ENCODE assay signal across 25 mouse cellular contexts in genomic region chr14:74997041-74997440, GRCm38 (mm10). TPM values are rescaled to one million over a fixed set of nuclear protein-coding genes. Genes with fewer than 3 reads are reported as not detected.
DNase-seq lines count a peak whose midpoint lies in the region; ATAC-seq and TF ChIP-seq lines count a peak whose summit lies in the region.
"Had no signal": no experiment of that assay in that cellular context is flagged by ENCODE, and none has a peak within 500 bp of the region (broad histone marks: within the 10 kb centered on the region; RNA-seq: fewer than 3 reads in every experiment).

No protein-coding gene starts in this region.

- H3K9me3 ChIP-seq in liver, postnatal 0 days (ENCODE audit: low read length) = no peaks in the 10 kb centered on the region
- H3K9me3 ChIP-seq: embryonic facial prominence, embryonic 12.5 days; forebrain, embryonic 10.5 days; forebrain, embryonic 13.5 days; heart, embryonic 12.5 days; heart, embryonic 15.5 days; hindbrain, embryonic 10.5 days; hindbrain, embryonic 13.5 days had no signal

- TF ChIP-seq EP300 in liver, postnatal 0 days (IDR thresholded peaks at IDR 0.05; ENCODE audit: low read depth) = no peak

- H3K4me1 ChIP-seq in liver, postnatal 0 days (ENCODE audit: insufficient read depth) = 0 out of 2 replicates have a peak, but pooled peaks cover 2% of the 10 kb centered on the region
- H3K4me1 ChIP-seq: embryonic facial prominence, embryonic 12.5 days; forebrain, embryonic 10.5 days; forebrain, embryonic 13.5 days; hindbrain, embryonic 10.5 days; hindbrain, embryonic 13.5 days had no signal

- H3ac ChIP-seq in myocyte (ENCODE audit: control insufficient read depth, insufficient read length) = no peak overlapping the region

- no peak overlapping the region for H3K27ac ChIP-seq in liver, postnatal 0 days (ENCODE audit: low read depth)
- H3K27ac ChIP-seq: embryonic facial prominence, embryonic 12.5 days; forebrain, embryonic 10.5 days; forebrain, embryonic 13.5 days; gastrocnemius, adult 2 months; heart, embryonic 15.5 days; hindbrain, embryonic 10.5 days; hindbrain, embryonic 13.5 days had no signal

- TF ChIP-seq POLR2A in myocyte (IDR thresholded peaks at IDR 0.05; ENCODE audit: insufficient read length, low read depth) = no peak

- H3K9ac ChIP-seq in liver, postnatal 0 days (replicated peaks) = no peak overlapping the region
- H3K9ac ChIP-seq: embryonic facial prominence, embryonic 12.5 days; forebrain, embryonic 13.5 days; forebrain, postnatal 0 days; heart, embryonic 12.5 days; heart, embryonic 15.5 days; hindbrain, embryonic 13.5 days had no signal

- no peak for TF ChIP-seq CTCF in liver, postnatal 0 days (IDR thresholded peaks at IDR 0.05; ENCODE audit: low read depth)

- ATAC-seq in granulocyte monocyte progenitor cell, adult 5-6 weeks (replicated peaks; ENCODE audit: poor library complexity, severe bottlenecking) = 0 out of 2 replicates have a peak, but pooled peaks have one; percentile 23
- no peak for ATAC-seq in liver, postnatal 0 days
- ATAC-seq: activated CD4-positive, CD25-positive, alpha-beta regulatory T cell, adult 4 months; forebrain, embryonic 13.5 days; forebrain, postnatal 0 days; hindbrain, embryonic 16.5 days had no signal

- H3K4me3 ChIP-seq in myocyte = no peak overlapping the region
- no peak overlapping the region for H3K4me3 ChIP-seq in liver, postnatal 0 days (ENCODE audit: low read depth, low read length)
- H3K4me3 ChIP-seq: embryonic facial prominence, embryonic 12.5 days; forebrain, embryonic 10.5 days; forebrain, embryonic 13.5 days; gastrocnemius, adult 2 months; heart, embryonic 12.5 days; heart, embryonic 15.5 days; hindbrain, embryonic 10.5 days; hindbrain, embryonic 13.5 days had no signal

- no peaks in the 10 kb centered on the region for H3K27me3 ChIP-seq in myocyte (ENCODE audit: control insufficient read depth, insufficient read depth, insufficient read length)
- H3K27me3 ChIP-seq in liver, postnatal 0 days (ENCODE audit: insufficient read depth, low read length) = no peaks in the 10 kb centered on the region
- H3K27me3 ChIP-seq: embryonic facial prominence, embryonic 12.5 days; forebrain, embryonic 13.5 days; heart, embryonic 12.5 days; heart, embryonic 15.5 days; hindbrain, embryonic 13.5 days had no signal

- 73% methylated on average over 2 of the region's 2 CpGs for WGBS in liver, postnatal 0 days (ENCODE audit: insufficient replicate concordance)

- peak; percentile 38 for DNase-seq in lung, postnatal 25 days (ENCODE audit: low spot score)
- no peak for DNase-seq in lung, postnatal 10 days
- DNase-seq in urinary bladder, adult 18-20 months (ENCODE audit: low spot score in 2 of 2) = no peak
- no peak for DNase-seq in liver, postnatal 0 days
- DNase-seq: adrenal gland, postnatal 10 days; adrenal gland, postnatal 36 days; cerebellum, adult 18-20 months; cerebellum, adult 9-10 months; cerebellum, postnatal 14 days; forebrain, postnatal 0 days; gastrocnemius, adult 2 months; gastrocnemius, postnatal 14 days; heart, postnatal 10 days; heart, postnatal 36 days had no signal

- no peaks in the 10 kb centered on the region for H3K79me2 ChIP-seq in myocyte (ENCODE audit: control insufficient read depth, insufficient read depth)

- H3K4me2 ChIP-seq in myocyte (ENCODE audit: low read depth) = peak overlapping the region; percentile 54
- H3K4me2 ChIP-seq in liver, postnatal 0 days (ENCODE audit: low read depth, low read length) = no peak overlapping the region
- H3K4me2 ChIP-seq: embryonic facial prominence, embryonic 12.5 days; forebrain, embryonic 13.5 days; heart, embryonic 12.5 days; heart, embryonic 15.5 days; hindbrain, embryonic 13.5 days had no signal

- no peaks in the 10 kb centered on the region for H3K36me3 ChIP-seq in myocyte (ENCODE audit: control insufficient read depth, insufficient read depth)
- H3K36me3 ChIP-seq in liver, postnatal 0 days (replicated peaks; ENCODE audit: insufficient read depth, low read length) = no peaks in the 10 kb centered on the region
- H3K36me3 ChIP-seq: embryonic facial prominence, embryonic 12.5 days; forebrain, embryonic 10.5 days; heart, embryonic 12.5 days; heart, embryonic 15.5 days; hindbrain, embryonic 10.5 days; hindbrain, embryonic 13.5 days had no signal

TF ChIP-seq in myocyte, 11 proteins besides CTCF, POLR2A, EP300 and RAD21:
- TF ChIP-seq TCF3 (IDR thresholded peaks at IDR 0.05; ENCODE audit: insufficient read length, low read depth) (no peak), USF1 (IDR thresholded peaks at IDR 0.05; ENCODE audit: low read depth) (no peak), MYOD1 (IDR thresholded peaks at IDR 0.05; ENCODE audit: control insufficient read depth in 1 of 3, insufficient read length in 2 of 3, low read depth in 2 of 3) (no peak), MYOG (IDR thresholded peaks at IDR 0.05; ENCODE audit: control insufficient read depth in 1 of 3, insufficient read depth in 1 of 3, insufficient read length in 2 of 3, low read depth in 2 of 3) (no peak), CEBPB (IDR thresholded peaks at IDR 0.05; ENCODE audit: insufficient read depth, poor library complexity, severe bottlenecking) (no peak), TCF12 (IDR thresholded peaks at IDR 0.05; ENCODE audit: insufficient read depth, poor library complexity, severe bottlenecking) (no peak), SRF (IDR thresholded peaks at IDR 0.05; ENCODE audit: control insufficient read depth, insufficient read length, low read depth) (no peak), POLR2AphosphoS2 (IDR thresholded peaks at IDR 0.05; ENCODE audit: insufficient read length, low read depth) (no peak), REST (IDR thresholded peaks at IDR 0.05; ENCODE audit: insufficient read depth, insufficient read length) (no peak), E2F4 (IDR thresholded peaks at IDR 0.05; ENCODE audit: insufficient read depth) (no peak), MAX (IDR thresholded peaks at IDR 0.05; ENCODE audit: low read depth) (no peak)
TF ChIP-seq in myocyte: peak in this region for 0.

RNA-seq across cellular contexts. Expression of gene Rubcnl, which starts 18.8 kb away (rescaled TPM):
- total RNA-seq in granulocyte monocyte progenitor cell, adult 5-6 weeks (2014; fragmentation: Nextera tagmentation) = 3.1 and 4.6 TPM in 2 replicates
- 0.93 and 3.1 TPM in 2 replicates for total RNA-seq in granulocyte monocyte progenitor cell, adult 5-6 weeks (2017)
- 0.64 TPM for polyA plus RNA-seq in myocyte (2012; fragmentation: generic; extraction: Trizol)
- 0.51 and 0.69 TPM in 2 replicates for polyA plus RNA-seq in liver, postnatal 0 days (2015; fragmentation: Nextera tagmentation; extraction: Ambion mirVana)

RNA-seq across cellular contexts. Expression of gene Lrch1, which starts 49.4 kb away (rescaled TPM):
- 11.3 and 12.1 TPM in 2 replicates for total RNA-seq in granulocyte monocyte progenitor cell, adult 5-6 weeks (2014; fragmentation: Nextera tagmentation)
- 12.3 and 12.4 TPM in 2 replicates for total RNA-seq in granulocyte monocyte progenitor cell, adult 5-6 weeks (2017)
- polyA plus RNA-seq in myocyte (2012; fragmentation: generic; extraction: Trizol) = 9.9 TPM
- 2.8 and 3.6 TPM in 2 replicates for polyA plus RNA-seq in liver, postnatal 0 days (2015; fragmentation: Nextera tagmentation; extraction: Ambion mirVana)
